16 mouse cellular contexts compared by ENCODE assay signal in genomic region chr15:88848661-88849060, GRCm38 (mm10). TPM values are rescaled to one million over a fixed set of nuclear protein-coding genes. Genes with fewer than 3 reads are reported as not detected.
DNase-seq lines count a peak whose midpoint lies in the region; TF ChIP-seq lines count a peak whose summit lies in the region.
"Had no signal": no experiment of that assay in that cellular context is flagged by ENCODE, and none has a peak within 500 bp of the region (broad histone marks: within the 10 kb centered on the region; RNA-seq: fewer than 3 reads in every experiment).

No protein-coding gene starts in this region.

- H3K36me3 ChIP-seq in heart, embryonic 10.5 days: no peaks in the 10 kb centered on the region
- H3K36me3 ChIP-seq: embryonic facial prominence, embryonic 10.5 days; embryonic facial prominence, embryonic 12.5 days; forebrain, embryonic 15.5 days had no signal

- peaks cover 42% of the 10 kb centered on the region for H3K4me1 ChIP-seq in heart, embryonic 10.5 days
- H3K4me1 ChIP-seq: forebrain, embryonic 15.5 days had no signal

- peak; percentile 93 for DNase-seq in heart, adult 11 months
- no peak for DNase-seq in heart, embryonic 10.5 days (ENCODE audit: low spot score)
- no peak for DNase-seq in layer of hippocampus, adult 2 months (ENCODE audit: low spot score in 2 of 2)
- DNase-seq in layer of hippocampus, adult 18-20 months (ENCODE audit: low spot score in 2 of 2): no peak
- DNase-seq in natural killer cell, adult 2 months (ENCODE audit: low spot score in 2 of 2): no peak
- DNase-seq: adrenal gland, adult 2 months; adrenal gland, postnatal 10 days; adrenal gland, postnatal 25 days; cerebellum, adult 2 months; cerebellum, adult 9-10 months; cerebellum, postnatal 25 days; forebrain, postnatal 0 days had no signal

- H3K27me3 ChIP-seq in heart, embryonic 10.5 days (ENCODE audit: insufficient read depth, poor library complexity, severe bottlenecking): no peaks in the 10 kb centered on the region
- H3K27me3 ChIP-seq: embryonic facial prominence, embryonic 12.5 days; forebrain, embryonic 13.5 days; forebrain, embryonic 15.5 days had no signal

- no peaks in the 10 kb centered on the region for H3K9me3 ChIP-seq in heart, embryonic 10.5 days
- H3K9me3 ChIP-seq: embryonic facial prominence, embryonic 10.5 days; embryonic facial prominence, embryonic 12.5 days; forebrain, embryonic 13.5 days; forebrain, embryonic 15.5 days had no signal

- no peak for TF ChIP-seq CTCF in layer of hippocampus, adult 2 months (conservative IDR thresholded peaks at IDR 0.05)

- no peak overlapping the region for H3K4me3 ChIP-seq in heart, embryonic 10.5 days
- no peak overlapping the region for H3K4me3 ChIP-seq in layer of hippocampus, adult 2 months
- H3K4me3 ChIP-seq: embryonic facial prominence, embryonic 10.5 days; embryonic facial prominence, embryonic 12.5 days; forebrain, embryonic 13.5 days; forebrain, embryonic 15.5 days had no signal

- no peak overlapping the region for H3K27ac ChIP-seq in heart, embryonic 10.5 days
- peak overlapping the region; percentile 91; the same call in 1 of the 2 replicates for H3K27ac ChIP-seq in layer of hippocampus, adult 2 months
- H3K27ac ChIP-seq: embryonic facial prominence, embryonic 10.5 days; embryonic facial prominence, embryonic 12.5 days; forebrain, embryonic 13.5 days; forebrain, embryonic 15.5 days had no signal

- 85% methylated on average over 1 of the region's 1 CpGs for WGBS in heart, embryonic 10.5 days

RNA-seq across cellular contexts. Expression of gene Pim3, which starts 13.3 kb away (rescaled TPM):
- polyA plus RNA-seq in heart, embryonic 10.5 days (2016; fragmentation: Nextera tagmentation; extraction: Ambion mirVana): 68.1 and 73.7 TPM in 2 replicates
- total RNA-seq in layer of hippocampus, adult 2 months (2021): 10 to 100 TPM; 29.9 to 37.9 TPM
- total RNA-seq in layer of hippocampus, adult 18-20 months (2021): 10 to 100 TPM; 36.8 to 47.6 TPM

RNA-seq across cellular contexts. Expression of gene Creld2, which starts 29.2 kb away (rescaled TPM):
- 98.6 and 126 TPM in 2 replicates for polyA plus RNA-seq in heart, embryonic 10.5 days (2016; fragmentation: Nextera tagmentation; extraction: Ambion mirVana)
- 10 to 100 TPM; 21.4 to 26.5 TPM for total RNA-seq in layer of hippocampus, adult 2 months (2021)
- total RNA-seq in layer of hippocampus, adult 18-20 months (2021): 10 to 100 TPM; 29.7 to 30.6 TPM

RNA-seq across cellular contexts. Expression of gene Alg12, which starts 29.5 kb away (rescaled TPM):
- 14.6 and 15.2 TPM in 2 replicates for polyA plus RNA-seq in heart, embryonic 10.5 days (2016; fragmentation: Nextera tagmentation; extraction: Ambion mirVana)
- total RNA-seq in layer of hippocampus, adult 2 months (2021): 10 to 100 TPM; 10.1 to 13.3 TPM
- total RNA-seq in layer of hippocampus, adult 18-20 months (2021): 10 to 100 TPM; 12.0 to 12.4 TPM
